Mouse (Mus musculus) cerebellum, adult 11 months (tissue): ENCODE measurements around the gene Cavin1.
"Not testable (repeated sequence)": the region's sequence is repeated elsewhere in the genome, so short reads cannot be mapped to it uniquely, and the experiment has no call there.

Source experiments
- DNase-seq: peaks from one replicate; pipeline ENCODE4 v3.0.0; 2022

Gene Cavin1

DNA sequence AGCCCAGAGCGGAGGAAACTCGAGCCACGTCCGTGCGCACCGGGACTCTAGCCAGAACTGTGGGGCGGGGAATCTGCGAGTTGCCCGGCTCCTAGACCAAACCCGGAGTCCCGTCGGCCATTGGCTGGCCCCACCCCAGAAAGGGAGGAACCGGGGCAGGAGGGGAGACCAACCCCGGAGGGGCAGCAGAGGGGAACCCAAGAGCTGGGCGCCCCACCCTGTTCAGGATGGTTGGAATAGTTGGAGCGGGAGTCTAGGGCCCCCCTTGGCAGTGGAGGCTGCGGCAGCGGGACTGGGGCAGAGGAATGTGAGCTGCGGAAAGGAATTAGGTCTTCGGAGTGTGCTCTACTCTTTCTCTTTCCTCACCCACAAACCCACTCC, at the start of gene Cavin1:
TSS of gene Cavin1 (minus strand) at position 331 of the 381 bp plus-strand sequence.
- peak; percentile 47 for DNase-seq

DNA sequence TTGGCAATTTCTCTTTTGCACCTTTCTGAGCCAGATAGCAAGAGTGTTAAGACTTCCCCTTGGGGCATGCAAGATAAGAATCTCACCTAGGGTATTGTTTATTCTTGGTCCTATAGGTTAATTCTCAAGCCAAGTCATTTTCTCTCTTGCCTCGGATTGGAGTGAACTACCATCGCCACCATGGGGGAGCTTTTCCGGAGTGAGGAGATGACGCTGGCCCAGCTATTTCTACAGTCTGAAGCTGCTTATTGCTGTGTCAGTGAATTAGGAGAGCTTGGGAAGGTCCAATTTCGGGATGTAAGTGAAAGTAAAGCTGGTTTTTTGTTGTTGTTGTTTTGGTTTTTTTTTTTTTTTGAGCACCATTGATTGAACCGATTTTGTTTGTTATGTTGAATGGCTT, 41.0 kb upstream of the Cavin1 start:
- no peak for DNase-seq

DNA sequence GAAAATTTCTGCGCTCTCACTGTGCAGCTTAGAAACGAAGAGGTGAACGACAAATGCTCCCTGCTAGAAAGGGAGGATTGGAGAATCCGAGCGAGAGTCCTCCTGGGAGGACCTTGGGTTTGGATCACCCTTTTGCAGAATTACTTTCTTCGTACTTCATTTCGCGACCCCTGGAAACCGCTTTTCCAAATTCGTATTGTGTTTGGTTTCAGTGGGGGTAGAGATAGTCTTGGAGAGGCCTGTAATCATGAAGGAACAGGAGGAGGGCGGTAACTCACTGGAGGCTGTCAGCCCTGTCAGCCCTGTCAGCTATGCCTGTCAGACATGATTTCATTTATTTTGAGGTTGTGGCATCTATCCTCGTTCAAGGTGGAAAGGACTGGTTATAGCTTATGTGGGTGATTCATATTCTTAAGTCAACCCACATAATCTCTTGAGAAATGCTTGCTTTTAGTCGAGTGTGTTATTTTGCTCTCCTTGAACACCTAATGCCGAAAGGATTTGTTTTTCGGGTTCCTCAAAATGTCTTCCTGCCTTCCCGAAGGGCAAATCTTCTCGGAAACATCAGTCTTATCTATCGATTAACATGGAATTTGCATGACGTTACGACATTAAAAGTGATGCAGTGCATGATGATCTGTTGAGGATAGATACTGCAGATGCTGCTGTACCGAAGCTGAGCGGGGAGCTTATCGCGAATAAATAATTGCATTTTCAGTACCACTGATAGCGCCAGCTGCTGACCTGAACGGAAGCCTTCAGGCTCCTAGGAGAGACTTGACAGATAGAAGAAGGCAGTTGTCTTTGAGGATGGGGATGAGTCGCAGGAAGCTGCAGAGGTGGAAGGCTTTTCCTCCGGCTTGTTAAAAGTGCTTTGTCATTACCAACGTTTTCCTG, 39.4 kb upstream of the Cavin1 start:
- DNase-seq = no peak

- peak; percentile 97 for DNase-seq
These were observed 38.6 kb upstream of the Cavin1 start, which contains the start of gene Atp6v0a1 for GRCm38 (mm10) chr11:101009046-101009887. Gene Atp6v0a1, plus strand, starts transcription at chr11:101009452.

DNA sequence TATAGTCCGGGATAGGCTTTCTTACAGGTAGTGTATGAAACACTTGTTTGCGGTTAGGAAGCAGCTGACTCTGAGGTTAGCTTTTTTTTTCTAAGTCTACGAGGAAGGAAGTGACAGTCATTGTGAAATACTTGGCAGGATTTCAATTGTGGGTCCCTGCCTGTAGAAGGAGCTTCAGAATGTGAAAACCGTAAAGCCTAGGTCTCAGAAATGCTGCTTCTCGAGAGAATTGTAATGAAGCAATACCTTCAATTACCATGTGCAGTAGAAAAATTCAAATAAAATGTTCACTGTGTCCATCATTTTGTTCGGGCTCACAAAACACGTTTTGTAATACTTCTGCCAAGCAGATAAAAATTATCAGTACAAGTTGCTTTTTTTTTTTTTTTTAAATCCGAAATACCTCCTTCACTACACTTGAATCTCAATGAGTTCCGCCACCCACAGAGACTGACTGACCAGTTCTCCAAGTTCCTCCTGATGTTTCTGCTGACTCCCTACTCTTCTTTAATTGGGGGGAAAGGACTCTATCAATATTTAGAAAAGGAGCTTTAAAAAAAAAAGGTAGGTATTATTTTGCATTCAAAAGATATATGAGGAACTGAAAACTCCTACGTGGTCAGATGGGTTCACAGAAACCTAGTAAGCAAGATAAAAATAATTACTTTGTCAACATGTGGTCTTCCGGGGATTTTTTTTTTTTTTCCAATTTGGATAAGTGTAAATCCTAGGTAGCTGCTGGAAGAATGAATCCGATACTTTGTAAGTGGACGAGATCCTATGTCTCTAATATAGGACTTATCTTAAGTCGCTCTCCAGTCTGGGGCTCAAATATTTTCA, 37.7 kb upstream of the Cavin1 start:
- DNase-seq = no peak

DNA sequence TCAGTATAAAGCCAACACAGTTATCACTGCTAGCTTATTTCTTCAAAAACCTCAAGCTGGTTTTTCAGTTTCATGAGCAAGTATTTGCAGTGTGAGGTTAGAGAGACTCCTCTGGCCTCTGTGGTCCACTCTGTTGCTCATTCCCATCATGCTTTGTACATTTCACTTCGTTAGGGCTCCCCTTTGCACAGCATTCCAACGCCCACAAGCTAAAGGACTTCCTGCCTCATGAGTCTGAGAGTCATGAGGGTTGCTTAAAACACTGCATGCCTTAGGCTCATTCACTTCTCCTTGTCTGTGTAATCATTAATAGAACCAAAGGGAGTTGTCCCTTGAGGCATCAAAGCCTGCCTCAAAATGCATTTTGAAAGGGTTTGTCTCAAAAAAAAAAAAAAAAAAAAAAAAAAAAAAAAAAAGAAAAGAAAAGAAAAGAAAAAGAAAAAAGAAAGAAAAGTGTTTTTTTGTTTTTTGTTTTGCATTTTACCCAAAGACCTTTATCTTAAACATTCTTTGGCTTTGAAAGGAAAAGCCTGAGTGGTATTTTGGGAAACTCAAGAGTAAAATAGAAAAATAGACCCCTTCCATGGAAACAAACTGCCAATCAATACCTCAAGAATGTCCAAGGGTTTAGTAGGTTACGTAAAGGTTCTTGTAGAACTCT, 32.5 kb upstream of the Cavin1 start:
- no peak for DNase-seq

DNA sequence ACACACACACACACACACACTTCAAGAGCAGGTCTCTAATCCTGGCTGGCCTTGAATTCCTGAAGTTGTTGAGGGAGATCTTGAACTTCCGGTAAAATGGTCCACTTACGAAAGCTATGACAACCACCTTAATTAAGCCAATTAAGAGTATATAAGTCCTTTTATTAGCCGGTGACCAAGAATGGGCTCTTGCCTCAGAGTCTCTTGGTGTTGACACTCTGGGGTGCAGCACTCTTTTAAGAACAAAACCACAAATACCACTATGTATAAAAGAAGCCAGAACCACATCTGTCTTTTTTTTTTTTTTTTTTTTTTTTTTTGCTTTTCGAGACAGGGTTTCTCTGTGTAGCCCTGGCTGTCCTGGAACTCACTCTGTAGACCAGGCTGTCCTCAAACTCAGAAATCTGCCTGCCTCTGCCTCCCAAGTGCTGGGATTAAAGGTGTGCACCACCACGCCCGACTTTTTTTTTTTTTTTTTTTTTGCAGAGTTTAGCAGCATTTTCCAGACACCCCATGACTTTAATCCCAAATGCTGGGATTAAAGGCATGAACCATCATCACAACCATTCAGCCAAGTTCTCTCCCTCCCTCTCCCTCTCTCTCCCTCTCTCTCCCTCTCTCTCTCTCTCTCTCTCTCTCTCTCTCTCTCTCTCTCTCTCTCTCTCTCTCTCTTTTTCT, 31.3 kb upstream of the Cavin1 start:
- DNase-seq = not testable (repeated sequence)

DNA sequence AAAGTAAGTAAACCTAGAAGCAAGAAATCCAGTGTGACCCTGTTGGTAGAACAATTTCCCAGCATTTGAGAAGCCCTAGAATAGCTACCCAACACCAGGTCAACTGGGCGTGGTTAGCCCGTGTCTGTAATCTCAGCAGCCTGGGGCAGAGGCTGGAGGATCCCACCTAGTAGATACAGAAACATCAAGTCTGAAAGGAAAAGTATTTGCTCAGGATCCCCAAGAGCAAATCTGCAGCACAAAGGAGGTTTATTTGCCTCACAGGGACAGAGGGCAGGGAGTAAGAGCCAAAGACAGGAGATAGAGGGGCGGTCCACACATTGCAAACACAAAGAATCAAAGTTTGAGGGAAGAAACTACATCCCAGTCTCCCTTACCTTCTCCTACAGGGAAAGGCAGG, 28.6 kb upstream of the Cavin1 start:
- no peak for DNase-seq

DNA sequence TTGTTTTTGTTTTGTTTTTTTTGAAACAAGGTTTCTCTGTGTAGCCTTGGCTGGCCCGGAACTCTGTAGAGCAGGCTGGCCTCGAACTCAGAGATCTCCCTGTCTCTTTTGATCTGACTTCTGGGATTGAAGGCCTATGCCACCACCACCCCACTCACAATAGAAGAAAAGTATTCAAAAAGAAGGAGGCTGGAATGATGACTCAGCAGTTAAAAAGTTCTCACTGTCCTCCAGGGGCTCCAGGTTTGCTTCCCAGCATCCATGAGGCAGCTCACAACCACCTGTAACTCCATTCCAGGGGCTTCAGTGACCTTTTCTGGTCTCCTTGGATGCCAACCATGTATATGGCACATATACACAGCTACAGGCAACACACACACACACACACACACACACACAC, 28.1 kb upstream of the Cavin1 start:
- DNase-seq = no peak

DNA sequence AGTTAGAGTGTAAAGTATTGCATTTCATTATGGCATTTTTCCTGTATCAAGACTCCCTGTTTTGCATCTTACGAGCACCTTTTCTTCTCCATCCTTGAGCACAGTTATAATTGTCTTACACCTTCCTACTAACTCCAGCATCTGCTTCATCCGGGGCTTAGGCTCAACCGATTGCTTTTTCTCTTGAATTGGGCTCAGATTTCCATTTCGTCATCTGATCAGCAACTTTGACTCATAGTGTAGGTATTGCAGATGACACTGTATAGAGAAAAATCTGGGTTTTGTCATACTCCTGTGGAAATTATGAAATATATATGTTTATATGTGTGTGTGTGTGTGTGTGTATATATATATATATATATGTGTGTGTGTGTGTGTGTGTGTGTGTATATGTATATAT, 25.8 kb upstream of the Cavin1 start:
- DNase-seq = no peak

DNA sequence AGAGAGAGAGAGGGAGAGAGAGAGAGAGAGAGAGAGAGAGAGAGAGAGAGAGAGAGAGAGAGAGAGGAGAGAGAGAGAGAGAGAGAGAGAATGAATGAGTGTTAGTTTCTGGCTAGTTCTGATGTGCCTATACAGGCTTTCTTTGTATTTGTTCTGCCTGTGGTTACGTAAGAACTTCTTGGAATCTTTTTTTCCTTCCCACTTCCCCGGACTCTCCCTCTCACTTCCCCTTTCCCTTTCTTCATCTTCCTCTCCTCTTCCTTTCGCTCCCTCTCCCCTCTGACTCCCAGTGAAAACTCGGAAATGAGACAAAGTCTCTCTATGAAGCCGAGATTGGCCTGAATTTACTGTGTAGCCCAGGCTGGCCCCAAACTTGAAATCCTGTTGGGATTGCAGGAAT, 24.0 kb upstream of the Cavin1 start:
- no peak for DNase-seq

DNA sequence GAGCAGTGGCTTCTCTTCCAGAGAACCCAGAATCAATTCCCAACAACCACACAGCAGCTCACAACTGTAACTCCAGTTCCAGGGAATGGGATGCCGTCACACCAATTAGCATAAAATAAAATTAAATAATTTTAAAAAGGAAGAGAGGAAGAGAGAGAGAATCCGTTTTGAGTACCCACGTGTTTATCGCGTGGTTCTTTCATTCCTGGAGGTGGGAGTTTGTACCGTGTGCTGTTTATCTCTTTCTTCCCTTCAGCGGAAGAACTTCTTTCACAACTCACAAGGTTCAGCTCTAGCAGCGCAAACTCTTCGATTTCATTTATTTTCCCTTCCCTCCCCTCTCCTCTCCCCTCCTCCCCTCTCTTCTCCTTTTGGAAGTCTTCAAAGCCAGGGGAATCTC, 23.5 kb upstream of the Cavin1 start:
- no peak for DNase-seq

GRCm38 (mm10) chr11:100993437-100993836, 22.8 kb upstream of the Cavin1 start:
- no peak for DNase-seq

- no peak for DNase-seq
These were observed 20.4 kb upstream of the Cavin1 start for GRCm38 (mm10) chr11:100991027-100991534.

- DNase-seq = no peak
These were observed 19.0 kb upstream of the Cavin1 start for GRCm38 (mm10) chr11:100989666-100990065.

GRCm38 (mm10) chr11:100988674-100989073, 18.0 kb upstream of the Cavin1 start:
- DNase-seq = no peak

- DNase-seq = no peak
These were observed 14.9 kb upstream of the Cavin1 start for GRCm38 (mm10) chr11:100985607-100986006.

GRCm38 (mm10) chr11:100983778-100984131, 13.1 kb upstream of the Cavin1 start:
- no peak for DNase-seq

DNA sequence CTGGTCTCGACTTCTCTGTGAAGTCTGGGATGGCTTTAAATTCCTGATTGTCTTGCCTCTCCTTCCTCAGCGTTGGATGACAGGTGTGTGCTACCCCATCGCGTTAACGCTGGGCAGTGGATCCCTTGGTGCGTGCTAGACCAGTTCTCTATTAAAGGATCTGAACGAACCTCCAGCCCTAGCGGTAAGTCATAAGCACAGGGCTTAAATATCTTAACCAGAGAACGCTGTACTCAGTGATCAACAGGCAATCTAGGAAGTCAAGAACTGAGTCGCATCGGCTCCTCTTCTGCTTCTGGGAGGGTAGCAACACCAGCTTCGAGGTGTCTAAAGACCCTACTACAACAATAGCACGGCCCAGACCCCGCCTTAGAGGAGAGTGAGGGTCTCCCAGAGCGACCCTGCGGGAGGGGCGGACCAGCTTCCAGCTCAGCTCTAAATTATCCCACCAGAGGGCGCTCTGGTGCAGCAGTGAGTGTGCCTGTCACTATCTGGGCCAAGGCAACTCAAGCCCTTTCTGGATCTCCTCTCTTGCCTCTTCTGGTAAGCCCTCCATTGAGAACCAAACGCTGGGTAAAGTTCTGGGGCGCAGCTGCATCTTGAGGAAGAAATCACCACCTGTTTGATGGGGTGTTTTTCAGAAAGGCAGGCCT, 12.6 kb upstream of the Cavin1 start:
- peak; percentile 65 for DNase-seq

GRCm38 (mm10) chr11:100982087-100982486, 11.4 kb upstream of the Cavin1 start:
- DNase-seq = no peak

DNA sequence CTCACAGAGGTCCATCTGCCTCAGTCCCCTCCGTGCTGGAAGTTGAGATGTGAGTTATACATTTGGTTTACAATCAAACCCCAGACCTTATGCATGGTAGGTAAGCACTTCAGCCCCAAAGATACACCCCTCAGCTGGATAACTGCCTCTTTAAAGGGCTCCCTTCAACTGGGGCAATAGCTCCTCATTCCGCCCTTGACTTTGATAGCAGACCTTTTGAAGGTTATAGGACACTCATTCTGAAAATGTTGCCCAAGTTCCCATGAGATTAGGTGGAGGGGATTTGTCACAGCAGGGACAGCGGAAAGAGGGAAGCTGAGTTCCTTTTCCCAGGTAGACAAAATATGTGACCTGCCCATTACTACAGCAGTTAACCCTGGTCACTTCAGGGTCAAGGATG, 10.5 kb upstream of the Cavin1 start:
- no peak for DNase-seq
